Mouse (Mus musculus) kidney, postnatal 25 days (tissue): ENCODE measurements around the gene Cept1.
A peak's percentile ranks its signal among the peaks of the same experiment; 100 is the strongest.
"Not testable (repeated sequence)": the region's sequence is repeated elsewhere in the genome, so short reads cannot be mapped to it uniquely, and the experiment has no call there.

ENCODE experiments used
- DNase-seq, 2 experiments: peaks; one replicate each; pipeline ENCODE4 v3.0.0; 2021; ENCODE audit warnings: mixed read lengths in 2 of 2

Cept1 gene

DNA sequence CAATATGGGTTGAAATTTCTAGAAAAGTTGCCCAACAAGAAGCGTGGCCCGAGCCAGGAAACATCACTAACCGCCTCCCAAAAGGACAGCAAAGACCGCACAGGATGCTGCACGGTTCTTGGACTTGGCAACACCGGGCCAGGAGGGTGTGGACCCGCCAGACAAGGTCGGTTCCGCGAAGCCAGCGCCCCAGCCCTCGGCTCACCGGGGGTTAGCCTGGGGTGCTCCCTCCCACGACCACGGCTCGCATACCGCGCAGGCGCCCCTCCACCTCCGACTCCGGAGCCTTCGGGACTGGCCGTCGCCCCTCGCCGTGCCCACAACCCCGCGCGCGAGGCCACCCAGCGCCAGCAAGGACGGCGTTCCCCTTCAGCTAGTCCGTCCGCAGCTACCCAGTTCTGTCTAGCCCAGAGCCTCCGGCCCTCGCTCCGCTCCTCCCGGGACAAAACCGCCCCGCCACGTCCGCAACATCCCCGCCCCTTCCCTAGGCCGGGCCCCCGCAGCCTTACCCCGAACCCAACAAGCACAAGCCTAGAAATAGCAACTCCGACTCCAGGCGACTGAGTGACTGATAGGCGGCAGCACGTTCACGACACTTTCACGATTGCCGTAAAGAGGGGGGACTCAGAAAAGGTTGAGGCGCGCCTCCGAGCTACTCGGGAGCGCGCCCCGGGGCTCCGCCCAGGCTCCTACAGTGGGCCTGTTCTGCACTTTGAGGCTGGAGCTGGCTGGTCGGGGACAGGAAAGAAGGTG, at the start of gene Cept1, which contains the start of gene Dram2:
Cept1 (minus strand) TSS at position 632 of the 753 bp plus-strand sequence.
Dram2 (plus strand) TSS at position 628 of the 753 bp plus-strand sequence.
- DNase-seq = peak; percentile 95 to 97

DNA sequence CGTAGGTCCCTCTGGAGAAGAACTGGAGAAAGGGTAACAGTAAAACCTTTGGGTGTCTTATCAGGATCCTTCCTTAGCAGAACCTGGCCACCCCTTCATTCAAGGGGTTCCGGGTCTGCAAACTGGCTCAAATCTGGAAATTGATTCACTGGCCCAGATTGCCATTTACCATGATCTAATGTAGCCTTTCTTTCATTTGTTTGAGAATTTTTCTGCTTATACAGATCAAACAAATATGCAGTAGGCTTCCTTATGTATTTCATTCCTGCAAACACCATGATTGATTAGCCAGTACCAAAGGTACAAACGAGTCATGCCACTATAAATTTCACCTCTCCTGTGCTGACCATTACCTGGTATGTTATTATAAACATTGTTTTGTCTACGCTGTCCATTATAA, 46.0 kb upstream of the Cept1 start:
- DNase-seq = not testable (repeated sequence)

DNA sequence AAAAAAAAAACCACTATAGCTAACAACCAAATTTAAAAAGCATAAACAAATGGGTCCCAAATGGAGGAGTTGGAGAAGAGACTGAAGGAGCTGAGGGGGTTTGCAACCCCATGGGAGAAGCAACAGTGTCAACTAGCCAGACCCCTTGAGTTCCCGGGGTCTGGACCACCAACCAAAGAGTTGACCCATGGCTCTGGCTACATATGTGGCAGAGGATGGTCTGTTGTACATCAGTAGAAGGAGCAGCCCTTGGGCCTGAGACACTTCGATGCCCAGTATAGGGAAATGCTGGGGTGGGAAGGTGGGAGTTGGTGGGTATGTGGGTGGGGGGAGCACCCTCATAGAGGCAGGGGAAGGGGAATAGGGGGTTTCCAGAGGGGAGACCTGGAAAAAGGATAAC, 31.7 kb upstream of the Cept1 start:
- no peak for DNase-seq

DNA sequence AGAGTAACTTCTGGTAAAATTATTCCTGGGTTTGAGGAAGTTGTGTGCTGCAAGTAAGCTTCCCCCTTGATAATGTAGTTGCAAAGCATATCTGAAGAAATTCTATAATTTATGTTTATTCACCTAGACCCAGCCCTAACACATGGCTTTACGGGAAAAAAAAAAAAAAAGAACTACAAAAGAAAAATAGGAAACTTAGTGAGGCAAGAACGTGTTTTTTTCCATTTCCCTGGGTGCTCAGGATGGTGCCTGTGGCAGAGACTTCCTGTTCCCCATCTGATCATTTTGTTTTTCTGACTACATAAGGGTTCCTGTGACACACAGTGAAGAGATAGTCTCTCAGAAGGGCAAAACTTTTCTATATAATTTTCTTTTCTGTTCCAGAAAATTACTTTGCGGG, 25.6 kb upstream of the Cept1 start:
- no peak for DNase-seq

DNA sequence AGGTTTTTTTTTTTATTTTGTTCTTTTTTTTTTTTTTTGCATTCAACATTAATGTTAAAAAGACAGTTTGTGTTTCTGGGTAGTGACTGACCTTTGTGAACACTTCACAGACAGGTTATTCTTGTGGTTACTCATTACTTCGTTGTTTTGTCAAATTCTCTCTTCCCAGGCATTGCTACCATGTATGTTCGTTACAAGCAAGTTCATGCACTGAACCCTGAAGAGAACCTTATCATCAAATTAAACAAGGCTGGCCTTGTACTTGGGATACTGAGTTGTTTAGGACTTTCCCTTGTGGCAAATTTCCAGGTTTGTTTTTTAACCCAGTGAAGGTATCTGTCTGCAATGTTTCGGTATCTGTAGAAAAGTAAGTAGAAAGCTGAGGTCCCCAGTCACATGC, 18.3 kb upstream of the Cept1 start:
- DNase-seq = no peak

DNA sequence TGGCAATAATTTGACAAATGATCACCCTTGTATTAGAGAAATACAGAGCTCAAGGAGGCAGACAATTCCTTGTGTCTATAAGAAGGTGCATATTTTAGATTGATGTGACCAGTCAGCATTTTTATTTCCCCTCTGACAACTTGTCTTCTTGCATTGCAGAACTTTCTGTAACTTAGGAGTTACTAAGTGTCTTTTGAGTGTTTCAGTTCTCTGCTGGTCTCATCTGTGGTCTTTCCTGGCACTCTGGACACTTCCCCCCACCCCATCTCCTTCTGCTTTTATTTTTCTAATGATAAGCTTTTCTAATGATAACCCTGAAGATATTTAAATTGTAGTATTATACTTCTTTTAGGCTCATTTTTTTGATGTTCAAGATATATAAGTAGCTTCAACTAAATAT, 10.7 kb upstream of the Cept1 start:
- no peak for DNase-seq

DNA sequence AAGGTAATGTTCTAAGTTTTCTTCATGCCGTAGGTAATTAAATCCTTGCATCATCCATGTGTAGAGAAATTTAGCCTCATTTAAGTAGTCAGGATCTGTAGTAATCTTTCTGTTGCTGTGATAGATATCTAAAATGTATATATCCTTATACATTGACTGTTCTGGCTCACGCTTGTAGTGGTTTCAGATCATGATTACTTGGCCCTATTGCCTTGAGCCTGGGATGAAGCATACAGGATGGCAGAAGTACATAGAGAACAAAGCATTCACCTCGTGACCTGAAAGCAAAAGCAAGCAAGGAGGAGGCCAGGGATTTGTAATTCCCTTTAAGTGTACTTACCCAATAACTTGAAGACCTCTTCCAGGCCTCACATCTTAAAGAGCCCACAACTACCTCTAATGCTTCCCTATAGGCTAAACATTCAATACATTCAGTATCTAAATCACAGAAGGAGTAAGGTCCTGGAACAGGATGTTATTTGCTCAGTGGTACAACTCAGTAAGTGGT, 8.2 kb upstream of the Cept1 start:
- no peak for DNase-seq

DNA sequence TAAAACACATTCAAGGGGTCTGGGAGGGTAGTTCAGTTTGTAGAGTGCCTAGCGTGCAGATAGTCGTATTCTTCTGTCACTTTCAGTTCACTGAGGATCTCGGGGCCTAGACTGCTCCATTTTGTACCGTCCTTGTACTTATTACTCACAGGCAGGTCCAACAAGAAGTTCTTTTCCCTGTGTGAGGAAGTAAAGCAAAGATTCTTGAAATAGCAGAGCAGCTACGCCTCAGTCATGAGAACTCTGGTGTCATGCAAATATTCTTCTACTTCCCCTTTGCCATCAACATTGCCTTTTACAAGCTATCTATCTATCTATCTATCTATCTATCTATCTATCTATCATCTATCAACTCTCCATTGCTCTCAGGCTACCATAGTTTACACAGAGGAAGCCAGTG, 5.8 kb upstream of the Cept1 start:
- DNase-seq = no peak

DNA sequence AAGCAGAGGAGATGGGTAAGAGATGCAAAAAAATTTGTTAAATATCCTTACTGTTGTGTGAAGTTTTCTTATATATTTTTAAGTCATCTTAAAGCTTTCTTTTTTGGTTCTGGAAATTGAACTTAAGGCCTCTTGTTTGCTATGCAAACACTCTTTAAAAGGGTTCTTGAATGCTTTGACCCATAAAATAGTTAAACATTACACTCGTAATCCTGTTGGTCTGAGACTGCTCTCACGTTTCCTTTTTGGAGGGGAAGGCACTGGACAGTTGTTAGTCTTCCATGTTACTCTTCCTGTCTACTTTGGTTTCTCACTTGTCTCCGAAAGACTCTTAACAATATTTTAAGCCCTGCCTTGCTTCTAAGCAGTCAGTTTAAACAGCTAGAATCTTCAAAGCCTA, 1.4 kb upstream of the Cept1 start:
- peak; percentile 6 to 30 for DNase-seq

DNA sequence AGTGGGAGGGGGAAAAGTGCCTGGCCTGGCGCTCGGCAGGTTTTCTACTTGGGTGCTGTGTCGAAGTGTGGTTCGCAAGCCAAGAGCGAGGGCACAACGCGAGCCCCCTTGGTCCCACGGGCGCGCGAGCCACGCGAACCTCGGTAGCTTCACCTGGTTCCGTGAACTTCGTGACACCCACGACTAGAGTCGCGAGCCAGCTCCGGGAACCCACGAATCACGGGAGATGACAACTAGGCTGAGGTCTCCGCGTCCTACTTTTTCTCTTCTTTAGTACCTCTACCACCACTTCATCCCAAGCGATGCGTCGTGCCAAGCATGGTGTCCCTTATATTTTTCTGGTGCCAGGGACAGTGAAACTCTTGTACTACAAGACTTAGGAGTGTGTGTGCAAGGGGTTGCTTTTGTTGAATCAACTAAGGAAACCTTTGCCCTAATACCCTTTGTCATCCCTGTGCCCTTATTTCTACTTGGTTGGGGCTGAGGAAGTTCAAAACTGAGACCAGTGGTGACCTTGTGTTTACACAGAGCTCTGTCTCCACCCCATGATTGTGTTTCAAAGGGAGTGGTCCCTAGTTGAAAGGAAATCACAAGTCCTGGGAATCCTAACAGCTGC, 430 bp upstream of the Cept1 start:
- DNase-seq = peak; percentile 27 to 44

DNA sequence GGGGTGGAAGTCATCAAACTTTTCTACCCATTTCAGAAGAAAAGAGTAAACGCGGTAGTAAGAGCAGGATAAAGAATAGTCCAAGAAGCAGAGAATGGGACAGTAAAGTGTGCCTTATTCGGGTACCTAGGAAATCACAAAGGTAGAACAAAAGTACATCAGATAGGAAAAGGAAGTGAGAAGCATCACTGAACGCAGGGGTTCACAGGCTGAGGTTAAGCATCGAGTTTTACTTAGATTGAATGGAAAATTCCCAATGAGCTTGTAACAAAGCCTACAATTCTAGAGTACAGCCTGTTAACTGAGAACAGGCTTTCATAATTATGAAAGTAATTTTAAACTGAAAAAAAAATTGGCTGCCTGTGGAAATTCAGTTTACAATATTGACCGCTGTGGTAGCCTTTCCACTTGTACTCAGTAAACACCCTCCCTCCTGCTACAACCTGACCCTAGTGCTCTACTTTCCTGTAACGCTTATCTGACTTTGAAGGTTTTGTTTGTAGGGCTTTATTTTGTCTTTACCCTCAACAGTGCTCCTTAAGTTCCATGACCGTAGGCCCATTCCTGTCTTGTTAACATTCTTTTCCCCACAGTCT, 2.8 kb downstream of the Cept1 start:
- DNase-seq = no peak

DNA sequence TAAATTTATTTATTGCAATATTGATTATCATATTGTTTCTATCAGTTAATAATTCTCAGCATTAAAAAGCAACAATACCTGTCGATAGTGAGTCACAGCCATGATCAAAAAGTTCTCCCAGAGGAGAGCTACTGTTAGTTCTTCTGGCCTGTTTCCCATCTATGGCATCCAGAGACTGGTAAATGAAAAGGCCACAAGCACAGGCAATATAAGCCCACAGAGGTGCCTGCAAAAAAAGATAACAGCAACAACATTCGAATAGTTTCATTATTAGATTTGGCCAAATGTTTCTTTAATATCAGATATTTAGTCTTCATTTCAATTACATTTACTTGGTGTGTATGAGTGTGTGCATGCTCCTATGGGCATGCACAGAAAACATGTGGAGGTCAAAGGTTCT, 14.3 kb downstream of the Cept1 start:
- no peak for DNase-seq

DNA sequence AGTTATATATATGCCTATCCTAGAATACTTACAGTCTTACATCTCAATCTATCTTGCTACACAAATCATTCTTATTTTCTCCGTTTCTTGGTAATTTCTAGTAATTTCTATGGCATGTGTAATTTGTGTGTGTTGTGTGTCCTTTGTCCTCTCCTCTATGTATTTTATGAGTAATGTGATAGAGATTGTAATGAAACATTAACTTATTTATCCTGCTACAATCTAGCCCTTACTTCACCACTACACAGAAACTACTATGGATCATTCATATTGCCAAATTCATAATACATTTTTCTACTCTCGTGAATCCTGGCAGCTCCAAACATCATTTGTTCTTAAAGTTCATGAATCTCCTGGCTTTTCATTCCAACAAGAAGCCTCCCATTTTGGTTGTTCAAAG, 19.6 kb downstream of the Cept1 start:
- DNase-seq = no peak

DNA sequence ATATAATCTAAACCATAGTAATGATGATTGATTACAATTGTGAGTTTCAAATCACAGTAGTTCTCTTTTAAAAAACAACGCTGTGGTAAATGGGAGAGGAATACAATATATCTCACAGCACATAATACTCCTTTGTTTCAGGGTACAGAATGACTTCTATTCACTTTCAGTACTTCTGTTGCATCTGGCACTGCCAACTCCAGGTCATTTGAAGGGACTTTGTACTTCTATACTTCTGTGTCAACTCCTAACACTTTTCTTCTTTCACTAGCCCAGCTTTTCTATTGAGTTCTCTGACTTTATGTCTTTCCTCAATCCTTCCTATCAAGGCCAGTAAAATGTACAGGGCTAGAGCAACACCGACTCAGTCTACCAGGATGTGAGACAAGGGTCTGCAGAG, 21.2 kb downstream of the Cept1 start:
- DNase-seq = no peak

DNA sequence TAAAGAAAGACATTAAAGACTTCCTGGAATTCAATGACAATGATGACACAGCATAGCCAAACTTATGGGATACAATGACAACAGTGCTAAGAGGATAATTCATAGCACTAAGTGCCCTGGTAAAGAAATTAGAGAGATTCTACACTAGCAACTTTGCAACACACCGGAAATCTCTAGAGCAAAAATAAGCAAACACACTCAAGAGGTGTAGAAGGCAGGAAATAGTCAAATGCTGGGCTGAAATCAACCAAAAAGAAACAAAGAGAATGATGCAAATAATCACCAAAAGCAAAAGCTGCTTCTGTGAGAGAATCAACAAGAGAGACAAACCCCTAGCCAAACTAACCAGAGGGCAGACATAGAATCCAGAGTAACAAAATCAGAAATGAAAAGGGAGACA, 24.9 kb downstream of the Cept1 start:
- DNase-seq = no peak

DNA sequence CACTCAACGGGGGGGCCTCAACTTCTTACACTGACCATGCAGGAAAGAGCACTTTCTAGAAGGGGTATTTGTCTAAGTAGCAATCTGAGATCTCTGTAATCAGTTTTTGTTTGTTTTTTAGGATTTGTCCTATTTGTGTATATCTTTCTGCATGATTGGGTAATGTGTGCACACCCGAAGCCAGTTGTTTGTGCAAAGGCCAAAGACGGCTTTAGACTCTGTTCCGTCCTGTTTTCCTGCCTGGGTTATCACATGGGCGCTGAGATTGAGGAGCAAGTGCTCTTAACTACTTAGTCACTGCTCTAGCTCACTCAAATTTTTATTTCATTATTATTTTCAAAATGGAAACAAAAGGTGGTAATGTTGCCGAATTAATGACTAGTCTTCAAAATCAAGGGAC, 32.6 kb downstream of the Cept1 start:
- no peak for DNase-seq

DNA sequence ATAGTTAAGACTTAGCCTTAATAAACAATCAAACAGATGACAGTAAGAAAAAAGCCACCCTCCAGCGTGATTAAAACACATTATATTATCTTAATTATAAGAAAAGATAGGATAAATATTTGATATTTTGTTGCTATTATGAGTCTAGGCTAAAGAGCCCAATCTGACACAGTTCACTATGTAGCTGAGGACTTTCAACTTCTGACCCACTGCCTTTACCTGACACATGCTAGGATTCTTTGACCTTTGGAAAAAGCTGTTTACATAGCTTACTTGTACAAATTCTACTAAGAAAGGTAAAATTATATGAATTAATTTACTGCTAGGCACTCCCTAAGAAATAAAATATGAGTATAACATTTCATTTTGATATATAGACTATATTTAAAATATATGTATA, 36.9 kb downstream of the Cept1 start:
- no peak for DNase-seq

DNA sequence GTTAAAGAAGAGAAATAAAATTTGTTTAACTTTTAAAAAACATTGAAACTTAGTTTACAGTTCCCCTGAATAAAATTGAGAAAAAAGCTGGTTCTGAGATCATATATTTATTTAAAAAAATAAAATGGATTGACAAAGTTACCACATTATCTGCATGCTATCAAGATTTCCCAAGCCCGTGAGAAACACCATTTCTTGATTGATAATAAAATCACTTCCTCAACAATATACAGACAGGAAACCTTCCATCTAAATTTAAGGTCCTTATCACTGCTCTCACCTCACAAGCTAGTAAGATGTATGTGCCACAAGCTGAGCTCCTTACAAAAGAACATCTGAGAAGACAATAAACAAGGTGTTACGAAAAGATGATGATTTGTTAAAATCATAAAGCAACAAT, 44.7 kb downstream of the Cept1 start:
- no peak for DNase-seq

DNA sequence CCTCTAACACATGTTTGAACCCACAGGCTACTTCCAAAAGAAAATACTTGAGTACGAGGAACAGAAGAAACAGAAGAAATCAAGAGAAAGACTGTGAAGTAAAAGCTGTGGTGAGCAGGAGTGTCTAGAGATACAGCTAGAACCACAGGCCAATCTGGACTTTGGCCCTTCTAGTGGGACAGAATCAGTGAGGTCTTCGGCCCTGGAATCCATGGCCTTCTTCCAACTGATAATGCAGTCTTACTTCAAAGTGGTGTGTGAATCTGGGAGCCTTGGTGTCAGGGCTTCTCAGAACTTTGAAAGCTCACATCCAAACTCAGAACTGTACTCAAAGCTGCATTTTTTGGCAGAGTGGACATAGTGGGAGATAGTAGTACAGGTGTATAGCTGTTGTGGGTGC, 47.1 kb downstream of the Cept1 start:
- DNase-seq = no peak

DNA sequence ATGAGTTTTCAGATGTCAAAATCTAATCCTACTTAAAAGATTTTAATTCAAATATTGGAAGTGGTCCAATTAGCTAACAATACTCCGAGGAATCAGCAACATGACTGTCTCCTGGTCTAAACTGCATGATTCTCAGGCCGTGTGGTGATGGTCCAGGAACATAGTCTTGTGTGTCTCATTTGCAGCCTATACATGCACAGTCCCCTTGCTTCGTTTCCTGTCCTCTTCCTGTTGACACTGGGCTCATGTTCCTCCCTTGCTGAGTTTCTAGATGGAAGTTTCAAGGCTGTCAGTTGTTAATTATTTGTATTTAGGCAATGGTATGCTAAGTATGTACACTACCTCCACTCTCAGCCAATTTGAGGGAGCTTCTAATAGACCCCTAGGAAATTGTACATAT, 50.6 kb downstream of the Cept1 start:
- DNase-seq = no peak

DNA sequence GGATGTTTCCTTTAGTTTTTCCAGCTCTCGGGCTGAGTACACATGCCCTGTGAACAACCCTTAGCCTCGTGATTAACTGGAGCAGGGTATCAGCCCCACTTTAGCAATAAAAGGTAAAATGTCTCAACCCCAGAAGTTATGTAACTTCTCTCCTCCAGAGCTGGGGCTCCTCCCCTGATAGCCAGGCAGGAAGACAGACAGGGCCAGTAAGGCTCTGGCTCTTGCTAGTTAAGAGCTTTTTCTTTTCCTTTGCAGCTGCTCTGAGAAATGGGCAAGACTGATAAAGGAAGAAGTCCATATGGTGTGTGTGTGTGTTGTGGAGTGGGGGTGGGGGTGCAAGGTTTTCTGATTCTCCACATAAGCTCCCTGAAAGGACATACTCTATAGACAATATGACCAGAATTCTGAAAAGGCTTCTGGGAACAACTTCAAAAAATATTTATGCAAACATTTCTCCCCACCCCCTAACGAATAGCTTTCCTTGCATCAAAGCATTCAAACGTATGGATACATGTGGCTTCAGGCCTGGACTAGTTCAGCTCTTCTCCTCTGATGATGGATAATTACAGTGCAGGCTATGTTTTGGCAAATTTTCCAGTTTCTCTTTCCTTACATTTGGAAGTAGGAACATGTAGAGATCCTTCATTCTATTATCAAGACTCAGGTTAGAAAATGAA, 51.4 kb downstream of the Cept1 start:
- DNase-seq = no peak

DNA sequence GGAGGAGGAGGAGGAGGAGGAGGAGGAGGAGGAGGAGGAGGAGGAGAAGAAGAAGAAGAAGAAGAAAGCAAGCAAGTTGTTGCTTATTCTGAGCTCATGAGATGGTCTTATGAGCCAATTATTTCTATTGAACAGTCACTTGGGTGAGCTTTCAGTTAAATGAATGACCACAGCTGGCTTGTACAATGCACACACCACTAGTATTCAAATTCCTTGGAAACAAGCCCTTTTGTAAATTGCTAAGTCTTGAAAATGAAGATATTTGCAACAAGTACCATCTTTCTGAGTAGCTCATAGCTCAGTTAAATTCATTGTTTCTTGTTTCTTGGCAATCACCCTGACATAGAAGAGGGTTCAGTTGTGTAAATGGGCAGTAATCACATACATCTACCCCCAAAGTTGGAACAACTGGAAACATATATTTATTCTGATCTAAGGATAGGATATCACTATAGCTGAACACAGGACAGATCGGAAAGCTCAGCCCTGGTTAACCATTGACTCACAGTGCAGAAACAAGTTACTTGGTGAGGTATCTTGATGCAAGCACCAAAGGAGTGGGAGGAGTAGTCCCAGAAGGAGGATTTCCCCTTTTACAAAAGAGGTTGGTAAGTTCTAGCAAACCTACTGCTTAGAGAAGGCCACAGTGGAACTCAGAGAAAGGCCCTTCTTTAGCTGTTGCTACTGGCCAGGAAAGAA, 52.1 kb downstream of the Cept1 start:
- DNase-seq = no peak

DNA sequence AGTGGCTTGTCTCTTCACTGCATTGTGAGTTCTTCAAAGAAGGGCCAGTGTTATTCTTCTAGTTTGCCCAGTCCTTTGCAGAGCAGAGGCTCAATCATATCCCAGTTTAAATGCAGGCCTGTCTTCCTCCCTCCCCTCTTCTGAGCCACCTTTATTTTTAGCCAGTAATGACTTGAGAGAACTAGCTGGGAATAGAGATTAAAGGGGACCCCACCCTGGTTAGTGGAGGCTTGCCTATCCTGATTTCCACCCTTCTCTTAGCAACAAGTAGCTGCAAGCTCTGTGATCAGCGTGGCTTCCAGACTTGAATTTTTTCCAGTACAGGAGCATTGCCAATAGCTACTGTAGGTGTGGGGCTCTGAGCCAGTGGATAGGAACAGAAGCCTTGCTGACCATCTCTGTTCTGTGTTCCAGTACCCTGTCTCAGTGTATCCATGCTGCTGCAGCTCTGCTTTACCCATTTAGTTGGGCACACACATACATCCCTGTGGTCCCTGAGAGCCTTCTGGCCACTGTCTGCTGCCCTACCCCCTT, 53.1 kb downstream of the Cept1 start:
- DNase-seq = no peak
